Mouse (Mus musculus) heart, embryonic 15.5 days (tissue): ENCODE results near the gene Gm45618. TPM values are rescaled to one million over a fixed set of nuclear protein-coding genes. Genes with fewer than 3 reads are reported as not detected.
"Not testable (repeated sequence)": the region's sequence is repeated elsewhere in the genome, so short reads cannot be mapped to it uniquely, and the experiment has no call there.

Source experiments
- ATAC-seq: fragments of 200-750 bp; cut with Nextera tagmentation; replicated peaks from 2 replicates; pipeline ENCODE4 v1.8.0; 2017; ENCODE audit warnings: low read depth, moderate TSS enrichment; ENCODE audit not compliant: insufficient number of reproducible peaks, insufficient read depth, low FRiP score
- H3K27ac ChIP-seq: fragments of 300-500 bp; sonication (generic); 2 replicates; pipeline ENCODE4 v1.5.1; 2015; ENCODE audit warnings: mild to moderate bottlenecking, inconsistent platforms
- H3K27me3 ChIP-seq: fragments of 300-500 bp; sonication (generic); 2 replicates; pipeline ENCODE4 v1.6.1; 2015; ENCODE audit warnings: inconsistent platforms
- H3K36me3 ChIP-seq: fragments of 300-500 bp; sonication (generic); 2 replicates; pipeline ENCODE4 v1.6.1; 2015; ENCODE audit warnings: mild to moderate bottlenecking, inconsistent platforms
- H3K4me1 ChIP-seq: fragments of 300-500 bp; sonication (generic); replicated peaks from 2 replicates; pipeline ENCODE4 v1.6.1; 2015; ENCODE audit warnings: inconsistent platforms
- H3K4me2 ChIP-seq: fragments of 300-500 bp; sonication (generic); 2 replicates; pipeline ENCODE4 v1.6.1; 2015; ENCODE audit warnings: inconsistent platforms, mild to moderate bottlenecking, moderate library complexity
- H3K4me3 ChIP-seq: fragments of 300-500 bp; sonication (generic); 2 replicates; pipeline ENCODE4 v1.5.1; 2015; ENCODE audit warnings: mild to moderate bottlenecking, inconsistent platforms
- H3K9ac ChIP-seq: fragments of 300-500 bp; sonication (generic); 2 replicates; pipeline ENCODE4 v1.6.1; 2015; ENCODE audit warnings: mild to moderate bottlenecking, inconsistent platforms
- H3K9me3 ChIP-seq: fragments of 300-500 bp; sonication (generic); replicated peaks from 2 replicates; pipeline ENCODE4 v1.6.1; 2016; ENCODE audit warnings: inconsistent platforms
- WGBS: fragments of 180-500 bp; shearing (Covaris S2); methylation state at CpG from one replicate; pipeline ENCODE4 v1.1.7; 2015; ENCODE audit warnings: mixed read lengths; 5-methylcytosine and 5-hydroxymethylcytosine counted together
- polyA plus RNA-seq: library from polyadenylated mRNA; unstranded; fragments of >200 nt; fragmentation: Nextera tagmentation; extraction: Ambion mirVana; gene quantifications from 2 replicates; pipeline ENCODE4 v1.2.1, GENCODE M21; 2015

Gm45618 gene
- polyA plus RNA-seq, 1 experiment from 2014 or later = not detected

DNA sequence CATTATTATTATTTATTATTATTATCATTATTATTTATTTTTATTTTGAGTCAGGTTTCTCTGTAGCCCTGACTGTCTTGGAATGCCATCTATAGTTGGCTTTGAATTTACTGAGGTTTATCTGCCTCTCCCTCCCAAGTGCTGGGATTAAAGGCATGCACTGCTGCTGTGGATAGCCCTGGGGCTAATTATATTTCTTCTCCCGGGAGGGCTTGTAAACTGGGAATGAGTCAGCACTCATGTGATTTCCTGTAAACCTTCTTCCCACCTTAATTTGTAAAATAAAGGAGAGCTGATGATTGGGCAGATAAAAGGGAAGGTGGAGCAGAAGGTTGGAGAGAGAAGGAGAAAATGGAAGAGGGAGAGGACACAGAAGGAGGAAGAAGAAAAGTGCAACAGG, 20.2 kb upstream of the Gm45618 start:
- Histone ChIP-seq H3K4me3 (no peak overlapping the region), H3K9ac (no peak overlapping the region), H3K27me3 (peaks cover 8% of the 10 kb centered on the region; the same call in 1 of the 2 replicates), H3K36me3 (no peaks in the 10 kb centered on the region), H3K4me2 (no peak overlapping the region), H3K4me1 (no peaks in the 10 kb centered on the region), H3K27ac (no peak overlapping the region), H3K9me3 (no peaks in the 10 kb centered on the region)
- no peak for ATAC-seq
- 8% methylated on average over 1 of the region's 1 CpGs for WGBS

DNA sequence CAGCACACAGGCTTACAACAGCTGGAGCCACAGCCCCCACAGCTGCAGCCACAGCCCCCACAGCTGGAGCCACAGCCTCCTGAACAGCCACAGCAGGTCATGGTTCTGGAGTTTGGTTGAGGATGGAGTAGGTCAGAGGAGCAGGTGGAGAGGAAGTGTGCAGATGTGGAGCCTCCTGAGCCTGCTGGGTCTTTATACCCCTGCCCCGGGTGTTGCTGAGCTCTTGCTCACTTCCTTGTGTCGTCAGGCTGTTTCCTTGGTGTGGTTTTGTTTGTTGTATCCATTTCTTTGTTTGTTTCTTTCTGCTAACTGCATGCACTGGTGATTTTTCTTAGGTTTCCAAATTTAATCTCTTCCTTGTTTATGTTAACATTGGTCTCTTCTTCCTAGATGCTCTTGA, 15.4 kb upstream of the Gm45618 start, which contains the start of gene Gm39115:
Gm39115 (minus strand) TSS at position 101 of the 400 bp plus-strand sequence.
- not testable (repeated sequence) for H3K27me3 ChIP-seq, H3K9ac ChIP-seq, ATAC-seq, H3K27ac ChIP-seq, H3K4me3 ChIP-seq, H3K36me3 ChIP-seq, H3K4me2 ChIP-seq, H3K9me3 ChIP-seq, H3K4me1 ChIP-seq
- 38% methylated on average over 2 of the region's 2 CpGs for WGBS

DNA sequence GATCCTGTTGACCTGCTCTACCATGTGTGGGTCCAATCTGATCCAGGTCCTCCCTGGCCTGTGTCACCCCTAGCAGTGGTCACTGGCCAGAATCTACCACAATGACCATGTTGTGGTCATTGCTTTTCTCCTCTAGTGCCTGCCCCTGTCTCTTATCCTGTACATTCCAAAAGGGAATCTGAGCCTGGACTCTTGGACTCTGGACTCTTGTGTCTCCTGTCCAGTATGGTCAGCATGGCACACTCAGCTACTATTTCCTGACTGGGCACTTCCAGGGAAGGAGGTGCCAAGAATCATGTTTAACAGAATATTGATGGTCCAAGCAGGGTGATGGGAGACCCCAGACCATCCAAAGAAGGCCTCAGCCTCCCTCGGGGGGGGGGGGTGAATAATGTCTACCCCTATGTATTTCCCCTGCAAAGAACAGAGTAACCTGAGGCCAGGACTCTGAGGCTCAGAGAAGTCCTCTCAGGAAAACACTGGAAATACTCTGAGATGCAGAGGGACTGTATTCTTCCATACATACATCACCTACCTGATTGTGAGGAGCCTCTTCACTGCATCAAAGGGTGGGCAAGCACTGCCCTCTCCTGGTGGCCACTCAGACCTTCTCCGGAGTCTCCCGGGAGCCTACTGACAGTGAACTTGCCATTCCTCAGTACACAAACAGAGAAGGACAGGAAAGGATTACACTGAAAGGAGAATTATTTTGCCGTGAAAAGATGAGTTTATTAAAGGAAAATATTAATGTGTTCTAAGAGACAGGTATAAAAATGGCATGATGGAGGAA, 13.9 kb upstream of the Gm45618 start:
- no peak for ATAC-seq

DNA sequence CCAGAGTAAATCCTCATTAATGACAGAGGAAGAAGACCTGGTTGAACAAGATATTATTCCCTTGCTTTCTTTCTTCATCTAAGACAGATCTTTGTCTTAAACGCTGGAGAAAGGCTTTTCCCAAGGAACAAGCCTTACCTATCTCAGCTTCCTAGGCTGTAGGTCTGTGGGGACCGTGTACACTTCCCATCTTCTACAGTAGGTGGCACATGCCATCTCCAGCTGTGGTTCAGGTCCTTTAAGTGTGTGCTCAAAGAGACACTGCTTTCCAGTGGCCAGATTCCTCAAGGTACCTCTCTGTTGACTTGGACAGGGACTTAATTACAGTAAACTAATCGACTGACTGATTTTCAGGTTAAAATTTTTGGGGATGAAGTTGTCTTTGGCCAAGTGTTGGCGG, 8.3 kb upstream of the Gm45618 start:
- no peaks in the 10 kb centered on the region for H3K4me1 ChIP-seq
- no peaks in the 10 kb centered on the region; the same call in 1 of the 2 replicates for H3K27me3 ChIP-seq
- no peak overlapping the region for H3K9ac ChIP-seq
- H3K9me3 ChIP-seq = no peaks in the 10 kb centered on the region
- no peak for ATAC-seq
- H3K4me2 ChIP-seq = no peak overlapping the region
- WGBS = 44% methylated on average over 4 of the region's 4 CpGs
- no peak overlapping the region for H3K27ac ChIP-seq
- no peaks in the 10 kb centered on the region for H3K36me3 ChIP-seq
- no peak overlapping the region for H3K4me3 ChIP-seq

More for the DNA sequence above, 13.9 kb upstream of the Gm45618 start:
- Histone ChIP-seq H3K4me2 (no peak overlapping the region), H3K4me1 (no peaks in the 10 kb centered on the region), H3K36me3 (no peaks in the 10 kb centered on the region), H3K9ac (no peak overlapping the region), H3K4me3 (no peak overlapping the region), H3K9me3 (no peaks in the 10 kb centered on the region), H3K27me3 (no peaks in the 10 kb centered on the region; the same call in 1 of the 2 replicates), H3K27ac (no peak overlapping the region)
- 44% methylated on average over 4 of the region's 4 CpGs for WGBS

DNA sequence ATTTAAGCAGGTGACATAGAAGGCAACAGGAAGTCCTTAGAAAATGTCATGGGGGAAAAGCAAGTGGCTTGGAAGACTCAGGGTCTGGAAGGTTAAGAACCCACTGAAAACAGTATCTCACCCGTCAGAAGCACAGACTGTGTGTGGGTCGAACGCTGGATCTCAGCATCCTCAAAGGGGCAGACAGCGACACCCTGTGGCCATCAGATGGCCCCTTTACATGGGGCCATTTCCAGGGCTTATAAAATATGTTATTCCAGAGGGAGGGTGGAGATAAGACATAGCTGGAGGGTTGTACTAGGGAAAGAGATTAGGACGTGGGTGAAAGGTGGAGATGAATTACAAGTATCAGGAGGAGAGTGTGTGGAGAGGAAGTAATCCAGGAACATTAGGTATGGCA, 897 bp downstream of the Gm45618 start:
- Histone ChIP-seq H3K27ac (no peak overlapping the region), H3K4me2 (no peak overlapping the region), H3K4me3 (no peak overlapping the region), H3K27me3 (no peaks in the 10 kb centered on the region), H3K36me3 (no peaks in the 10 kb centered on the region), H3K4me1 (no peaks in the 10 kb centered on the region), H3K9me3 (no peaks in the 10 kb centered on the region), H3K9ac (no peak overlapping the region)
- ATAC-seq = no peak
- WGBS = 8% methylated on average over 5 of the region's 5 CpGs

DNA sequence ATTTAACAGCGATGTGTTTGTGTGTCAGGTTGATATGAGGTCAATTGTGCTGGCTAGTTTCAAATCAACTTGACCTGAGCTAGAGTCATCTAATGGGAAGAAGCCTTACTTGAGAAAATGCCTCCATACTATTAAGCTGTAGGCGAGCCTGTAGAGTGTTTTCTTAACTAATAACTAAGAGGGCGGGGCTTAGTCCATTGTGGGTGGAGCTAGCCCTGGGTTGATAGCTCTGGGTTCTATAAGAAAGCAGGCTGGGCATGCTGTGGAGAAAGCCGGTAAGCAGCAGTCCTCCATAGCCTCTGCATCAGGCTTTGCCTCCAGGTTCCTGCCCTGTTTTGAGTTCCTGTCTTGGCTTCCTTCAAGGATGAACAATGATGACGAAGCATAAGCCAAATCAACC, 15.8 kb downstream of the Gm45618 start:
- Histone ChIP-seq H3K27me3 (peaks cover 6% of the 10 kb centered on the region; the same call in 1 of the 2 replicates), H3K4me2 (no peak overlapping the region), H3K4me3 (no peak overlapping the region), H3K9ac (no peak overlapping the region), H3K27ac (no peak overlapping the region), H3K36me3 (no peaks in the 10 kb centered on the region), H3K4me1 (no peaks in the 10 kb centered on the region), H3K9me3 (no peaks in the 10 kb centered on the region)
- 40% methylated on average over 5 of the region's 5 CpGs for WGBS
- no peak for ATAC-seq

DNA sequence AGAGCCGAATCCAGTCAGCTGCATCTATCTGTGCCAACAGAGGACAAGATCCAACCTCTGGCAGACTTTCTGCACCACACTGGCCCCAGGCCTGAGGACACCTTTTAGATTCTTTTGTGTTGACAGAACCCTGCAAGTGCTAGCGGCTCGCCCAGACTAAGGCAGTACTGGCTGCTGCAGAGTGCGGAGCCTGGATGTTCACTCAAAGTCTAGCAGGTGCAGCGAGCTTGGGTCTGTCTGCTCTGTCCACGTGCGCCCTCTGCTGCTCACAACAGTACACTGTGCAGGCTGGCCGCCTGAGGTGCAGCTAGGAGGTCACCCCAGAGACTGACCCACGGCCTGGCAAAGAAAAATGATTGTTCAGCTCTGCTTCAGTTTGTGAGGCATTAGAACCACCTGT, 22.8 kb downstream of the Gm45618 start:
- WGBS = 13% methylated on average over 9 of the region's 9 CpGs
- Histone ChIP-seq H3K36me3 (no peaks in the 10 kb centered on the region), H3K4me3 (no peak overlapping the region), H3K9me3 (no peaks in the 10 kb centered on the region), H3K27ac (no peak overlapping the region), H3K9ac (no peak overlapping the region), H3K4me2 (no peak overlapping the region), H3K4me1 (peaks cover 27% of the 10 kb centered on the region), H3K27me3 (peaks cover 30% of the 10 kb centered on the region)
- ATAC-seq = no peak

DNA sequence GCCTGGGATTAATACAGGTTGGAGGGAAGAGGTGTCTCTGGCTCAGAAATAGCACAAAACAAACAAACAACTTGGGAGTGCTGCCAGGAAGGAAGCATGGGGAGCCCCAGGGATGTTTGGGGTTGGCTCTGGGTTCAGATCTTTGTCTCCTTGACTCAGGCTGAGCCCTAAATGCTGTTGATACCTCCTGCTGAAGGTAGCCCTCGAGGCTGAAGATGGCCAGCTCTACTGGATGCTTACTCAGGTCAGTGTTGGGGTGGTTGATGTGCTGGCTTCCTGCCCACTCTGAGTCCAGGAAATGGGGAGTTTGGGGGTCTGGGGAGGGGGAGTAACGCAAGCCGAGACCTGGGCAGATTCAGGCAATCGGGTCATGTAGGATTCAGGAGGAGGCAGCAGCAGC, 23.8 kb downstream of the Gm45618 start:
- Histone ChIP-seq H3K27me3 (peaks cover 30% of the 10 kb centered on the region), H3K9ac (no peak overlapping the region), H3K4me1 (peaks cover 37% of the 10 kb centered on the region), H3K4me3 (no peak overlapping the region), H3K36me3 (no peaks in the 10 kb centered on the region), H3K9me3 (no peaks in the 10 kb centered on the region), H3K27ac (no peak overlapping the region), H3K4me2 (no peak overlapping the region)
- 55% methylated on average over 4 of the region's 4 CpGs for WGBS
- ATAC-seq = no peak

DNA sequence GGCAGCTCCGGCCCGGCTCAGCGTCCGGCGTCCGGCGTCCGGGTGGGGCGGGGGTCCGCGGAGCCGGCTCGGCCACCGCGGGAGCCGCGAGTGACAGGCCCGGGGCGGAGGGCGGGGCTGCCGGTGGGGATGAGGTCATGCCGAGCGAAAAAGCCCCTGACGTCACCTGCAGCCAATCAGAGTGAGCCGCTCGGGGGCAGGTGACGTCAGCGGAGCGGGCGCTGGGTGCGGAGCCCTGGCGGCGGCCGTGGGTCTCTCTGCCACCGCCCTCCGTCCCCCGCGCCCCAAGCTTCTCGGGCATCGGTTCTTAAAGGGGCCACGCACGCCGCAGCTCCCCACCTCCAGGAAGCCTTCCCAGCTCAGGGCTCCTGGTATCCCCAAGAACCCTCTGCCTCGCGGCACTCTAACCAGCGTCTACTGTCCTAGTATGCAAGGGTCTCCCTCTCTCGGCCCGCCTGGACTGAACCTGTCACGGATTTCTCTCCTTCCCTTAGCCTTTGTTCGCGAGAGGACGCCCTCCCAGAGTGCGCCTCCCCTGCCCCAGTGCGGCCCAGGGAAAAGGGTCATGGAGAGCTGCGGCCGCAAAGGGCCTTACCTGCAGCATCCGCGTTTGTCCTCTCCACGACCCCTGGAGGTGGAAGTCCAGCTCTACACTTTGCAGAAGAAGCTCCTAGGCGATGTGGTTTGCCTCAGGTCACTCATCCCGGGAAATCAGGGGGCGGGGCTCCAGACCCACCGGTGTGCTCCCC, 25.2 kb downstream of the Gm45618 start, which contains the start of gene Dusp8:
Dusp8 (minus strand) TSS at position 661 of the 749 bp plus-strand sequence.
- Histone ChIP-seq H3K4me3 (peak within 1 kb of the TSS; percentile 85), H3K27ac (peak within 1 kb of the TSS; percentile 83), H3K9me3 (no peaks in the 10 kb centered on the region), H3K27me3 (peaks cover 30% of the 10 kb centered on the region), H3K9ac (peak within 1 kb of the TSS; percentile 88), H3K36me3 (no peaks in the 10 kb centered on the region), H3K4me2 (peak within 1 kb of the TSS; percentile 83), H3K4me1 (peaks cover 45% of the 10 kb centered on the region)
- peak; percentile 89 for ATAC-seq
- WGBS = 1% methylated on average over 62 of the region's 63 CpGs

DNA sequence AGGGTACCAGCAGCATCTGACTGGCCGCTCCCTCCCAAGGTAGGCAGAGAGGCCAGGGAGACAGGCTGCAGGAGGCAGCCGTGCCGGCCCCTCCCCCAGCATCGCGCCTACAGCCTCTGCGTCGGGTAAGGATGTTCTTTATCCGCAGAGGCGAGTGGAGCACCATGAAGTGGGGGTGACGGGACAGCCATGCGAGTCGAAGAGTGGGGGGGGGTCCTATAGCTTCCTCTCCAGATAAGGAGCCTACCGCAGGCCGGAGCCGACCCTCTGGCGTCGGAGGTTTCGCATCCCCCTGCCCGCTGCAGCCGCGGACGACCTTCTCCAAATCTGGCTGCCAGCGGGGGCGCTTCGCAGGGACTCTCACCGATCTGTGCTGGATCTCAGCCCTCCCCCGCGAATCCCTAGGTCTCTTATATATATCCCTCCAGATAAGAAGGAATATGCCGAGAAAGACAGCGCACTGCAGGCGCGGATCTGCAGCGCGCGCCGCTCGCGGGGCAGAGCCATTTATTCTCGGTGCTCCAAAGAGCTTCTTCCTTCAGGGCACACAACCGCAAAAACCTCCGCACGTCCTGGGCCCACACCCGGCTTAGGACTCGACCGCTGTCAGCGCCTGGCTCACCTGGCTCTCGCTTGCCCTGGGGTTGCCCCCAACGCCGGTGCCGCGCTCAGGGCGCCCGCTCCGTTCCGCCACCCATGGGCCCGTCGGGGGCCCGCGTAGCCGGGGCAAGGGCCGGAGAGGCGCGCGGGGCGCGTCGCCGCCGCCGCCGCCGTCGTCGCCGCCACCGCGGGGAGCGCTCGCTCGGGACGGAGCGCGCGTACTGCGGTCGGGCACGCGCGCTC, 26.0 kb downstream of the Gm45618 start:
- under 1% methylated on average over 89 of the region's 89 CpGs for WGBS
- peaks cover 54% of the 10 kb centered on the region for H3K4me1 ChIP-seq
- H3K9me3 ChIP-seq = no peaks in the 10 kb centered on the region
- peak overlapping the region; percentile 85 for H3K4me3 ChIP-seq
- peak overlapping the region; percentile 83 for H3K27ac ChIP-seq
- peak; percentile 41 for ATAC-seq
- H3K27me3 ChIP-seq = peaks cover 26% of the 10 kb centered on the region
- H3K4me2 ChIP-seq = peak overlapping the region; percentile 83
- H3K9ac ChIP-seq = peak overlapping the region; percentile 88
- no peaks in the 10 kb centered on the region for H3K36me3 ChIP-seq

DNA sequence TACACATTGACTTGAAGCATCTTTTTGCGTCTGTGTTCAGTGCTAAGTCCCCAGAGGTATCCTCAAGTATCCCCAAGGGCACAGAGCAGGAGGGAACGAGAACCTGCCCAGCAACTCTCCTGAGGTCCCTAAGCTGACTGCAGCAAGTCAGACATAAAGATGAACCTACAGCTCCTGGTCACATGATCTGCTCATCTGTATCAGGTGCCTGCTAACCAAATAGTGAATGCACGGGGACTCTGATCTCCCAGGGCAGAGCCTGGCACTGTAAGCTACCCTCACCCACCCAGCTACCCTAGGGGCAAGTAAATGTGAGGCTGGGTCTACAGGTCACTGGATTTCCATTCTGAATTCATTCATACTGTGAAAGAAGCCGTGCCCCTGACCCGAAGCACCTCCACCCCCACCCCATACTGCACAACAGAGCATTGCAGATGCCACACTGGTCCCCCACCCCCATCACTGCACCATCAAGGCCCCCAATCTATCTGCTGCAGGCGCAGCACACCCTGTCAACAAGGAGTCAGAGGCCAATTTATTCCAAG, 26.8 kb downstream of the Gm45618 start:
- Histone ChIP-seq H3K9ac (peak overlapping the region; percentile 88), H3K27ac (no peak overlapping the region), H3K4me2 (peak overlapping the region; percentile 83), H3K9me3 (no peaks in the 10 kb centered on the region), H3K36me3 (no peaks in the 10 kb centered on the region), H3K27me3 (peaks cover 18% of the 10 kb centered on the region), H3K4me3 (peak overlapping the region; percentile 85), H3K4me1 (peaks cover 61% of the 10 kb centered on the region)
- ATAC-seq = no peak
- WGBS = 30% methylated on average over 6 of the region's 6 CpGs
